Mouse (Mus musculus) limb, embryonic 11.5 days (tissue): ENCODE measurements around the gene Notch1. TPM values are rescaled to one million over a fixed set of nuclear protein-coding genes. Genes with fewer than 3 reads are reported as not detected.

Source experiments
- ATAC-seq: fragments of 200-750 bp; cut with Nextera tagmentation; 2 replicates; pipeline ENCODE4 v1.8.0; 2017; ENCODE audit warnings: low read depth; ENCODE audit not compliant: insufficient number of reproducible peaks, low FRiP score, low TSS enrichment
- DNase-seq: peaks from one replicate; pipeline ENCODE4 v3.0.0-alpha.2; 2015; ENCODE audit warnings: low spot score
- H3K27ac ChIP-seq: fragments of 300-500 bp; sonication (generic); replicated peaks from 2 replicates; pipeline ENCODE4 v1.5.1; 2014; ENCODE audit warnings: low read depth, mild to moderate bottlenecking, low read length
- H3K27me3 ChIP-seq: fragments of 300-500 bp; sonication (generic); 2 replicates; pipeline ENCODE4 v1.6.1; 2014; ENCODE audit warnings: mild to moderate bottlenecking, low read length, mixed read lengths; ENCODE audit not compliant: control insufficient read depth, insufficient read depth
- H3K36me3 ChIP-seq: fragments of 300-500 bp; sonication (generic); 2 replicates; pipeline ENCODE4 v1.6.1; 2014; ENCODE audit warnings: mild to moderate bottlenecking, low read length, moderate library complexity, mixed read lengths; ENCODE audit not compliant: control insufficient read depth, insufficient read depth
- H3K4me1 ChIP-seq: fragments of 300-500 bp; sonication (generic); 2 replicates; pipeline ENCODE4 v1.6.1; 2014; ENCODE audit warnings: low read length, mixed read lengths; ENCODE audit not compliant: control insufficient read depth, insufficient read depth
- H3K4me2 ChIP-seq: fragments of 300-500 bp; sonication (generic); 2 replicates; pipeline ENCODE4 v1.6.1; 2014; ENCODE audit warnings: low read depth, mild to moderate bottlenecking, moderate library complexity; ENCODE audit not compliant: severe bottlenecking
- H3K4me3 ChIP-seq: fragments of 300-500 bp; sonication (generic); 2 replicates; pipeline ENCODE4 v1.5.1; 2014; ENCODE audit warnings: low read depth, low read length
- H3K9ac ChIP-seq: fragments of 300-500 bp; sonication (generic); 2 replicates; pipeline ENCODE4 v1.6.1; 2014; ENCODE audit warnings: mild to moderate bottlenecking, low read length
- H3K9me3 ChIP-seq: fragments of 300-500 bp; sonication (generic); 2 replicates; pipeline ENCODE4 v1.6.1; 2016; ENCODE audit warnings: low read length; ENCODE audit not compliant: control insufficient read depth
- WGBS: fragments of 180-500 bp; shearing (Covaris S2); extraction: QIAGEN DNeasy Blood & Tissue Kit; methylation state at CpG from one replicate; pipeline ENCODE4 v1.1.7; 2014; 5-methylcytosine and 5-hydroxymethylcytosine counted together
- polyA plus RNA-seq: library from polyadenylated mRNA; unstranded; fragments of >200 nt; fragmentation: Nextera tagmentation; extraction: Ambion mirVana; gene quantifications from 2 replicates; pipeline ENCODE4 v1.2.1, GENCODE M21; 2014

Gene Notch1
- polyA plus RNA-seq, 1 experiment from 2014 or later = 14.5 TPM

DNA sequence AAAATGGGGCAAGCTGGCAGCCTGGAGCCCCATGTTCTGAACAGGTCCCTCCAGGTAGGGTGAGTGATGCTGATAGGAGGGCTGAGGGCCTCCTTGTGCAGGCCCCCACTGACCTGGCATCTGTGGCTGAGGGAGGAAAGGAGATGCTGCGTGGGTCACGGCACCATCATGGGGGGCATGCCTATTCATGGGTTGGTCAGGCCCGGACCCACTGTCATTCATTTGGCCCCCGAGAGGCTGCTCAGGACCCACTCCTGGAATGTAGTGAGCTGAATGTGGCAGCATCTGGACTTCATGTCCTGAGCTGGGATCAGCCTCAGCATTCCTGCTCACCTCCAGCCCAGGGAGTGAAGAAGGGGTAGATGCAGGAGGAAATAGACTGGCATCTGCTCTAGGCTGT lies 75.2 kb downstream of the Notch1 start:
- ATAC-seq (no peak), DNase-seq (no peak)
- no peak overlapping the region for H3K9ac ChIP-seq
- no peak overlapping the region for H3K4me3 ChIP-seq
- H3K27me3 ChIP-seq = no peaks in the 10 kb centered on the region
- H3K27ac ChIP-seq = no peak overlapping the region
- peaks cover 7% of the 10 kb centered on the region; the same call in 1 of the 2 replicates for H3K4me1 ChIP-seq
- 94% methylated on average over 4 of the region's 4 CpGs for WGBS
- H3K4me2 ChIP-seq = no peak overlapping the region
- H3K9me3 ChIP-seq = no peaks in the 10 kb centered on the region
- H3K36me3 ChIP-seq = peaks cover 21% of the 10 kb centered on the region

- Histone ChIP-seq H3K27me3 (no peaks in the 10 kb centered on the region), H3K4me2 (no peak overlapping the region), H3K4me3 (no peak overlapping the region), H3K9ac (no peak overlapping the region), H3K9me3 (no peaks in the 10 kb centered on the region), H3K4me1 (peaks cover 7% of the 10 kb centered on the region; the same call in 1 of the 2 replicates), H3K36me3 (peaks cover 24% of the 10 kb centered on the region), H3K27ac (no peak overlapping the region)
- DNase-seq (no peak), ATAC-seq (no peak)
- 92% methylated on average over 6 of the region's 6 CpGs for WGBS
Observed at GRCm38 (mm10) chr2:26439671-26440070, 76.8 kb downstream of the Notch1 start.

- Histone ChIP-seq H3K27ac (no peak overlapping the region), H3K9ac (no peak overlapping the region), H3K9me3 (no peaks in the 10 kb centered on the region), H3K27me3 (no peaks in the 10 kb centered on the region), H3K4me1 (no peaks in the 10 kb centered on the region; the same call in 1 of the 2 replicates), H3K4me2 (no peak overlapping the region), H3K36me3 (peaks cover 29% of the 10 kb centered on the region), H3K4me3 (no peak overlapping the region)
- WGBS = 94% methylated on average over 7 of the region's 7 CpGs
- DNase-seq = no peak
- no peak for ATAC-seq
Observed at GRCm38 (mm10) chr2:26438373-26438772, 78.1 kb downstream of the Notch1 start.

- WGBS = 81% methylated on average over 4 of the region's 4 CpGs
- Histone ChIP-seq H3K4me2 (no peak overlapping the region), H3K4me1 (no peaks in the 10 kb centered on the region), H3K36me3 (peaks cover 29% of the 10 kb centered on the region), H3K4me3 (no peak overlapping the region), H3K27ac (no peak overlapping the region), H3K9me3 (no peaks in the 10 kb centered on the region), H3K27me3 (no peaks in the 10 kb centered on the region), H3K9ac (no peak overlapping the region)
- no peak for ATAC-seq
- no peak for DNase-seq
Observed at GRCm38 (mm10) chr2:26437221-26437620, 79.2 kb downstream of the Notch1 start.

GRCm38 (mm10) chr2:26434791-26435572 lies 81.5 kb downstream of the Notch1 start:
- Histone ChIP-seq H3K27ac (no peak overlapping the region), H3K9ac (no peak overlapping the region), H3K4me2 (no peak overlapping the region), H3K4me3 (no peak overlapping the region), H3K27me3 (no peaks in the 10 kb centered on the region), H3K4me1 (no peaks in the 10 kb centered on the region), H3K36me3 (peaks cover 24% of the 10 kb centered on the region), H3K9me3 (no peaks in the 10 kb centered on the region)
- DNase-seq (no peak), ATAC-seq (no peak)
- 89% methylated on average over 7 of the region's 7 CpGs for WGBS

- Histone ChIP-seq H3K4me2 (no peak overlapping the region), H3K4me1 (no peaks in the 10 kb centered on the region), H3K36me3 (peaks cover 42% of the 10 kb centered on the region), H3K9me3 (no peaks in the 10 kb centered on the region), H3K27me3 (no peaks in the 10 kb centered on the region), H3K27ac (no peak overlapping the region), H3K9ac (no peak overlapping the region), H3K4me3 (no peak overlapping the region)
- 93% methylated on average over 5 of the region's 5 CpGs for WGBS
- DNase-seq (no peak), ATAC-seq (no peak)
Observed at GRCm38 (mm10) chr2:26429851-26430250, 86.6 kb downstream of the Notch1 start.

DNA sequence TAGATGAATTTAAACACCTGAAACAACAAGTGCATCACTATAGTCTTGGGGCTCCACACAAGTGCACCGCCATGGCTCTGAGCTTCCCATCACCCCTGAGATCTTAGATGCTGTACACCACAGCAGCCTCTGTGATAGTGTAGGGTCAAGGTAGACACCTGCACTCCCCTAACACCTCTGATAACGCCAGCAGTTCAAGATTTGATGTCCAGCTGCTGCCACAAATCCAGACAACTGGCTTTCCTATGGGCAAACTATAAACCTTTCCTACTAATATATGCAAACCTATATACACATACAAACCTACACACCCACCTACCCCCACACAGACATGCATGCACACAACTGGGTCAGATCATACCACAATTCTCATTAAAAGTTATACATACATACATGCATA lies 91.9 kb downstream of the Notch1 start:
- Histone ChIP-seq H3K4me1 (no peaks in the 10 kb centered on the region), H3K27me3 (no peaks in the 10 kb centered on the region), H3K4me2 (no peak overlapping the region), H3K27ac (no peak overlapping the region), H3K9me3 (no peaks in the 10 kb centered on the region), H3K9ac (no peak overlapping the region), H3K4me3 (no peak overlapping the region), H3K36me3 (peaks cover 50% of the 10 kb centered on the region)
- no peak for DNase-seq
- no peak for ATAC-seq
- 98% methylated on average over 2 of the region's 2 CpGs for WGBS

GRCm38 (mm10) chr2:26423086-26423485 lies 93.4 kb downstream of the Notch1 start:
- WGBS = 94% methylated on average over 1 of the region's 1 CpGs

DNA sequence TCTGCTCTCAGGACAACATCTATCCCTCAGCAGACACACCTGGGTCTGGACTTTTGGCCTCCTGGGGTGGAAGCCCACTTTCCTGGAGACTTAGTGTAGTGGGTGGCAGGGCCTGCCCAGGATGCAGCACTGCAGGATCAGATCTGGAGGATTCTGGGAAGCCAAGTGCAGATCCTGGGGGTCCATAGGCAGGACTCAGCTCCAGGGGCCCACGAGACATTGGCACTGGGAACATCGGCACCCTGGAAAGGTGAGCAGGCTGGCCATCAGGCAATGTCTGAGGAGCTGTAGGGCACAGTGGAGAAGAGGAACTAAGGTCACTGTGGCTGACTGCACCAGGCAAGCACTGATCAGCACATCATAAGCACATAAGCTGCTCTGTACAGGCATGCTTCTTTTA lies 94.5 kb downstream of the Notch1 start:
- H3K4me1 ChIP-seq = no peaks in the 10 kb centered on the region
- DNase-seq = no peak
- no peak overlapping the region for H3K4me3 ChIP-seq
- no peak overlapping the region for H3K9ac ChIP-seq
- H3K27ac ChIP-seq = no peak overlapping the region
- no peak for ATAC-seq
- H3K36me3 ChIP-seq = peaks cover 44% of the 10 kb centered on the region
- no peak overlapping the region for H3K4me2 ChIP-seq
- WGBS = 96% methylated on average over 2 of the region's 2 CpGs
- H3K27me3 ChIP-seq = no peaks in the 10 kb centered on the region
- H3K9me3 ChIP-seq = no peaks in the 10 kb centered on the region

More at GRCm38 (mm10) chr2:26423086-26423485, 93.4 kb downstream of the Notch1 start:
- Histone ChIP-seq H3K9me3 (no peaks in the 10 kb centered on the region), H3K27ac (no peak overlapping the region), H3K4me1 (no peaks in the 10 kb centered on the region), H3K9ac (no peak overlapping the region), H3K36me3 (peaks cover 43% of the 10 kb centered on the region), H3K4me3 (no peak overlapping the region), H3K4me2 (no peak overlapping the region), H3K27me3 (no peaks in the 10 kb centered on the region)
- DNase-seq (no peak), ATAC-seq (no peak)
